Mouse (Mus musculus) right cerebral cortex, postnatal 4 days (tissue): ENCODE results near the gene Klrb1c.
"Not testable (repeated sequence)": the region's sequence is repeated elsewhere in the genome, so short reads cannot be mapped to it uniquely, and the experiment has no call there.

Experiments used
- DNase-seq: peaks from one replicate; pipeline ENCODE4 v3.0.0-alpha.2; 2022

The Klrb1c gene

DNA sequence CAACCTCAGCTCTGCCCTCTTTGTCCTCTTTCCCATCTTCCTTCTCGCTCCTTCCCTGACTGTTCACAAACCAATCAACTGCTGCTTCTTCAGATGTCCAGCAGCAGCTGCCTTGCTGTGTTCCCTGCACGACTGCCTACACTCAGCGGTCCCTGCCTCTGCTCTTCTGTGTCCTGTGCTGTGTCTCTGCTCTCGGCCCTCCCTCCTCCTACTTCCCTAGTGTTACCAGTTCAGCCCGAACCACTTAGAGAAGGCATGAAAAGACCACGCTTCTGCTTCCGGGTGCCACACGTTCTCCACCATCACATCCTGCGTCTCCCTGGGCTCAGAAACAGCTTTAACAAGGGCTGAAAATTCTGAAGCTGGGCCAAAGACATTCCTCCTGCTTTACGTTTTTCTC lies 34.8 kb downstream of the Klrb1c start:
- DNase-seq = not testable (repeated sequence)

DNA sequence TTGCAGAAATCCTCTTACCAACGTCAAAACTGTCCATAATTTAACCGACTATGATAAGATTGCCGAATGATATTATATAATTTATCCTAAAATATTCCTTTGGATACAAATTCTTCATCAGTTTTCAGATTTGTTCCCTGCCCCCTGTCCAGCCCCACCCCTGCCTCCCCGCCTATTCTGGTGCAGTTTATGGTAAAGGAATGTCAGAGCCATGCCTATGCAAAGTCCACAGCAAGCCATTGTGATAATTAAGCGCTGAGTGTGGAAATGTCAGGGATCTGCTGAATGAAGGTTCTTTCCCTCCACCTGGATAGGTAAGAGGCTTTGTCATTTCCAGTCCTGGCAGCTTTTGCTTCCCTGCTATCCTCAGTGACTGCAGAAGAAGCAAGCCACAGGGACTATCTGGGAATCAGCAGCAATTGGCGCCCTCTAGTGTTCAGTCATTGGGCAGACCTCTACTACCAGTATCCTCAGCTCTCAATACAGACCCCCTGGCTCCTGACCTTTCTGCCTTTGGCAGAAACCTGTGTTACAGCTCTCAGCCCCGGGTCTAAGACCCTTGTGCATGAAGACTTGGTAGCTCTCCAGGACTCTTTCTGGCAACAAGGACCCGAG lies 35.3 kb downstream of the Klrb1c start:
- DNase-seq = peak; percentile 79

DNA sequence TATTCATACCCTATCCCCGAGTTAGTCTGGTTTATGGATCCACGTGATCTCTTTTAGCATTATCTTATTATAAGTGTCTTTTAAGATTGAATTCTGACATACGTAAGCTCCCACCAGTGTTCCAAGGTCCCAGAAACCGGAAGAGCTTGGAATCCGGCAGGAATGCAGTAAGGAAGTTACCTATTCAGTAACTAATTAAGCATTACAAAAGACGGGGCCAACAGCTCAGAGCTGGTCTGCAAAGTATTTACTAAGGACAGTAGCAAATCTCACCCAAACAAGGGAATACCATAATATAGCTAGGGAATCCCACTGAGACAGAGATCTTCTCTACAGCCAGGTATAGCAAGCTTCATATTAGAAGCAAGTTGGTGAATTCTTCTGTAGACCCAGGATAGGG lies 42.0 kb downstream of the Klrb1c start:
- DNase-seq = not testable (repeated sequence)

DNA sequence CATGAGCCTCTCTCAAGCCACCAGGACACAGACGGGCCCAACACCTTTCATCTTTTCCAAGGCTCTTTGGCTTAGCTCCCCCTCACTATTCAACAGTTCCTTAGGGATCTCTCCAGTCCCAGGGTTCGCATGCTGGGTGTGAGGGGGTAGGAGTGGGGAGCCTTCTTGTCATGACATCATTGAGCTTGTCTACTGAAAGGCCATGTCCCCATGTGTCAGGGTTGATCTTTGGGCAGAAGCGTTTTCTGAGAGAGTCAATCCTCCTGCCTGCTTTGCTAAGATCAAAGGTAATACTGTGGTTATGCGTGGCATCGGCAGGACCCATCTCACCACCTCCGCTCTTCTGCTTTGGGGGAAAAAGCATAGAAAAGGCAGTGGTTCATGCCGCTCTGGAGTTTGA lies 51.6 kb downstream of the Klrb1c start:
- DNase-seq = no peak

DNA sequence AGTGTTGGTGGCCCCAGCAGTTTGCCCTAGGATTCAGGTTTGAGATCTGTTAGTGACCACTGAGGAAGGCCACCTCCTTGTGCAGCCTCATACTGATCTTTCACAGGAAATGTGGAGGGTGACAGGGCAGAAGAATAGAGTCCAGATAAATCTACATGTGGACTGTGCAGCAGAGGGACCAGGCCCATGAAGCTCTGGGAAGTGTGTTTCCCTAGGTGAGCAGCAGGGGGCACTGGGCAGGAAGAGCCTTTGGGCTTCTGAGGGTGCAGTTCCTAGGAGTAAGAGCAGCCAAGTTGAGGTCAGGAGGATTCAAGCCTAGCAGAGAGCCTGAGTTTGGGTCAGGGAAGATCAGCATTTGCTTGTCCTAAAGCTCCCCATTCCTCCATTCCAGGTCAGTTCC lies 52.9 kb downstream of the Klrb1c start:
- DNase-seq = no peak

DNA sequence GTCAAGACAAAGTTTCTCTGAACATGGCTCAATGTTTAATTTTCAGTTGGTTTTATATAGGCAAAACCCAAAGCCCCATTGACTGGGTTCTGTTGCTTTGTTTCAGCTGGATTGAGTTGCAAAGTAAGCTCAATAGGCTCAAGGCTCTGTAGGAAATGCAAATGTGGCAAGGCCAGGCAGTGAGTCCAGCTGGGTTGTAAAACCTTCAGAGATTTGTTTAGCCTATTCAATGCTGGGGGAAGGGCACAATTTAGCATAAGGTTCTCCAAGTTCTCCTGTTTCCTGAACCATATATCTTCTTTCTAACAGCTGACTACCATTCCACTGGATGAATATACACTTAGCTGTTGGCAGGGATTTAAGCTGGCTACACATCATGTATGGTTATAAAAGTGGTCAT lies 54.1 kb downstream of the Klrb1c start:
- DNase-seq = no peak

DNA sequence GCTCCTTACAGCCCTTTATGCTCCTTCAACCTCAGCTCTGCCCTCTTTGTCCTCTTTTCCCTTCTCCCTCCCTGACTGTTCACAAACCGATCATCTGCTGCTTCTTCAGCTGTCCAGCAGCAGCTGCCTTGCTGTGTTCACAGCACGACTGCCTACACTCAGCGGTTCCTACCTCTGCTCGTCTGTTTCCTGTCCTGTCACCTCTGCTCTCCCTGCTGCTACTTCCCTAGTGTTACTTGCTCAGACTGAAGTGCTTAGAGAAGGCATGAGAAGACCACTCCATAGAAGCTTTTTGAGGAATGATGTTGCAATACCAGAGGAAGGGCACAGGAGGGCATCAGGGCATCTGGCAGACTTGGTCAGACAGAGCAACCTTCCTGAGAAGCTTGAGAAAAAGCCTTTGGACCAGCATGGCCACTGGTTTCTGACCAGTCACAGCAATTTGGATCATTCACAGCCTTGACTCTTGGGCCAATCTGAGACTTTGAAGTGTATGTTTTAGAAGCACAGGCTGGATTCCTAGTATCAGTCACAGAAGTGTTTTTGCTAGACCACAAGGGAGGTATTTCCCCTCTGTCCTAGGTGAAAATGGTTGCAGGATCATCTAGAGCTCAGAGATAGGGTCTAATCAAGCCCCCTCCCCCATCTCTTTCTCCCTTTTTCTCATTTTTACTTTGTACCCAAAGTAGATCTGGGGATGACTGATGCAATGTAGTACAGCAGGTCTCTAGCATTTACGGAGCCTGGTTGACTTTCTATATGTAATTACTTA lies 54.9 kb downstream of the Klrb1c start:
- no peak for DNase-seq

DNA sequence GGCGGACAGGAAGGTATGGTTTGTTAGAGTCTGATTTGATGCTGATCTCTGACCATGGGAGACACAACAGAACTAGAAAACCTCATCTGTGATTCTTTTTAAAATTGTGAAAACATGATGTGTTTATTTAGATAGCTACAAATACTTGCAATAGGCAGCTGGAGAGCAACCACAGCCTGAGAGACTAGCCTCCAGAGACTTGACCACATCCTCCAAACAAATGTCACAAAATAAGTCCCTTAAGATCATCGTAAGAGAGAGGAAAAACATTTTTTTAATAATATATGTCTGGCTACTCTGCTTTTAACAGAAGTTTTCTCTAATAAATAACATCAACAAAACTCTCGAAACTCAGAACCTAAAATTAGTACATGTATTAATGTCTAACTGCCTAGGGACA lies 57.0 kb downstream of the Klrb1c start:
- no peak for DNase-seq
